Mouse (Mus musculus) right cerebral cortex, postnatal 25 days (tissue): ENCODE data around the gene Chst13.
A peak's percentile ranks its signal among the peaks of the same experiment; 100 is the strongest.

Experiments
- DNase-seq: peaks from one replicate; pipeline ENCODE4 v3.0.0; 2022

Chst13 gene

GRCm38 (mm10) chr6:90324991-90325390 is at the start of gene Chst13:
Chst13 (minus strand) TSS chr6:90325185.
- DNase-seq: no peak

- no peak for DNase-seq
Observed at GRCm38 (mm10) chr6:90374647-90375046, 49.7 kb upstream of the Chst13 start.

- peak; percentile 56 for DNase-seq
Observed at GRCm38 (mm10) chr6:90369725-90370553, 45.0 kb upstream of the Chst13 start.

GRCm38 (mm10) chr6:90368976-90369724 is 44.2 kb upstream of the Chst13 start, which contains the start of gene Zxdc:
Zxdc (plus strand) TSS chr6:90369492.
- peak; percentile 100 for DNase-seq

- DNase-seq: no peak
Observed at GRCm38 (mm10) chr6:90363301-90363700, 38.3 kb upstream of the Chst13 start.

GRCm38 (mm10) chr6:90360922-90361614 is 36.1 kb upstream of the Chst13 start:
- no peak for DNase-seq

- no peak for DNase-seq
Observed at GRCm38 (mm10) chr6:90360024-90360781, 35.2 kb upstream of the Chst13 start.

- no peak for DNase-seq
Observed at GRCm38 (mm10) chr6:90359445-90359844, 34.5 kb upstream of the Chst13 start.

GRCm38 (mm10) chr6:90358142-90358541 is 33.2 kb upstream of the Chst13 start:
- no peak for DNase-seq

- no peak for DNase-seq
Observed at GRCm38 (mm10) chr6:90350011-90350410, 25.0 kb upstream of the Chst13 start.

GRCm38 (mm10) chr6:90348500-90348899 is 23.5 kb upstream of the Chst13 start:
- no peak for DNase-seq

GRCm38 (mm10) chr6:90347183-90347582 is 22.2 kb upstream of the Chst13 start:
- DNase-seq: no peak

- DNase-seq: no peak
Observed at GRCm38 (mm10) chr6:90342343-90342742, 17.4 kb upstream of the Chst13 start.

GRCm38 (mm10) chr6:90334244-90334643 is 9.3 kb upstream of the Chst13 start:
- no peak for DNase-seq

- DNase-seq: no peak
Observed at GRCm38 (mm10) chr6:90332561-90333425, 7.8 kb upstream of the Chst13 start, which contains the start of gene Uroc1. Uroc1 (plus strand) TSS chr6:90333284.

- peak; percentile 23 for DNase-seq
Observed at GRCm38 (mm10) chr6:90329953-90330352, 5.0 kb upstream of the Chst13 start.

GRCm38 (mm10) chr6:90327670-90328069 is 2.7 kb upstream of the Chst13 start:
- DNase-seq: peak; percentile 11

GRCm38 (mm10) chr6:90324463-90324862 is 522 bp downstream of the Chst13 start:
- no peak for DNase-seq

- no peak for DNase-seq
Observed at GRCm38 (mm10) chr6:90324026-90324425, 959 bp downstream of the Chst13 start.

GRCm38 (mm10) chr6:90321811-90322210 is 3.2 kb downstream of the Chst13 start:
- DNase-seq: no peak

- DNase-seq: no peak
Observed at GRCm38 (mm10) chr6:90320429-90320828, 4.6 kb downstream of the Chst13 start.
